Mouse (Mus musculus): ENCODE data around the gene Eml1. TPM values are rescaled to one million over a fixed set of nuclear protein-coding genes. Genes with fewer than 3 reads are reported as not detected.

Eml1 gene
- polyA plus RNA-seq (2012; rRNA removed) = 1.9 and 2.4 TPM in 2 replicates

DNA sequence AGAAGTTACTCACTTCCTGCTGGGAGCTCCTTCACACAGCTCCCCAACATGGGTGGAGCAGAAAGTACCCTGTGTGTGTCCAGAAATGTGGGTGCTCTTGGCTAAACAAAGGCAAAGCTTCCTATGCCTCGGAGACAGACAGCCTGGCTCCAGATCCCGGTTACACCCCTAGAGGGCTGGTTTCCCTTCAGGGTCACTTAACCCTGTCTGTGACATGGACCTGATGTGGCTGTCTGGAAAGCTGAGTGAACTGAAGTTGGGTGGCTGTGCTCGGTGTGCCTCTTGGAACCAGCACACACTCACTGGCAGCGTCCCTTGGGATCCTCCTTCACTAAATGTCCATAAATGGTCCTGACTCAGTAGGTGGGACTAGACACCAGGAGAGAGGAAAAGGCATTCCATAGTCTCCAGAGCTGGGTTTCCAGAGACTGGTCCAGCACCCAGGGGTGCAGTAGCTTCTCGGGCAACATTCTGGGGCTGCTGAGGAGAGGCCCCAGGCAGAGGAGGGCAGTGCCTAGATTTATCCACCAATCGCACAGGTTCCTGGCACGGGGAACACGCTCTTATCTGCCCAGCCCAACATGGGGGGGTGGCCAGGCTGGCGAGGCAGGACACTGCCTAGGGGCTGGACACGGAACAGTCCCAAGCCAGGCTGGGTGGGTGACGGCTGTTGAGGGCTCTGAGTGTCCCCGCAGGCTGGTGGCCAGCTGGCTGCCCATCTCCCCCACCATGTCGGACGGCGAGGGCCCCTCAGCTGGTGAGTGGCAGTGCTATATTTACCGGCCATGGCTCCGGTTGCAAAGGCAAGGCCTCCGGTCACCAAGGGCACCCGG is at the start of gene Eml1:
Gene Eml1 (plus strand): TSS at position 362 of the 833 bp plus-strand sequence.

DNA sequence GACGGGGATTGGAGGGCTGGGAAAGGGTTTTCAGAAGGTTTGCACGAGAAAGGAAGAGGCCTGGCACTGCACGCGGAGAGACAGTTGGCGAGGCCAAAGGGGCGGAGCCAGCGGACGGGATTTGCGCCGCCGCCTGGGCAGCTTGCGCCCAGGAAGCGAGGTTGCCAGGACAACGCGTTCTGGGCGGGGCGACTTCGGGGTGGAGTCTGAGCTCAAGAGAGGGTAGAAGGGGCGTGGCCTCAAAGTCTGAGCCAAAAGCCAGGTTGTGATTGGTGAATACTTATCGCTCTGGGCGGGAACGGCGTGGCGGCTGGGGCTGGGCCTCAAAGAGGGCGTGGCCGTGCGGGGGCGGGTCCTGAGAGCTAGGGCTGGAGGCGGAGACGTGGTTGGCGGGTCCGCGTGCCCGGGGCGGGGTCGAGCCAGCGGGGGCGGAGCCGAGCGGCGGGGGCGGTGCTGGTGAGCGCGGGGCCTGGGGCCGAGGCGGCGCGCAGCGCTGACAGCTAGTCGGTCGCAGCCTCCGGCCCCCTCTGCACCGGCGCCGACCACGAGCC is 36.8 kb upstream of the Eml1 start, which contains the start of gene Cyp46a1:
Gene Cyp46a1 (plus strand): TSS at position 487 of the 551 bp plus-strand sequence.

DNA sequence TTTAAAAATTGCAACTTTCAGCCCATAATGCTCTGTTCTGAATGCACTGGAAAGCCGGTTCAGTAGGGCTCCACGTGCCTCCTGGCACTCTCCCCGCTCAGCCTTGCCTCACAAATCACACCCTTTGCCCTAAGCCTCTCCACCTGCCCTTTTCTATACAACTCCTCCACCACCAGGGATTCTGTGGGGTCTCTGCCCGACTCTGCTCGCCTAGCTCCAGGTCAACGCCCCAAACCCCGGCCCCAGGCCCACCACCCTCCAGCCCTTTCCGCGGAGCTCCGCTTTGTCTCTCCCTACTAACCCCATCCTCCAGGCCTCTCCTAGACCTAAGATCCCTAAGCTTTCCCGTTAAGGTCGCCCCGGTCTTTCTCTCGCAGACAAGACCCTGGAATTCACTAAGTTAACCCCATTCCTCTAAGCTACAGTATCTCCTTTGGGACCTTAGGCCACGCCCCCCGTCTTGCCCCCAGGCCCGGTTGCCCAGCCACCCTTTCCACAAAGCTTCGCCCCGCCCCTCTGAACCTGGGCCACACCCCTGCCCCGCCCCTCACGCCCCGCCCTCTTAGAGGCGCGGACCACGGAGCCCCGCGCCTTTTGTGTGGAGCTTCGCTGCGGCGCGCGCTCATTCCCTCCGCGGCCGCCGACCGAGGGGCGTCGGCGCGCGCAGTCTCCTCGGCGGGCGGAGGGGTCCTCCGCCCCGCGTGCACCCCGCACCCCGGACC is 183.5 kb downstream of the Eml1 start, which contains the start of gene Evl:
Gene Evl (plus strand): TSS at position 601 of the 722 bp plus-strand sequence.

Other genes starting within 250 kb of the Eml1 start
- 28.2 and 32.5 TPM in 2 replicates for gene Setd3, start 191.6 kb upstream of the Eml1 start, polyA plus RNA-seq (2012; rRNA removed)
- 9.2 and 12.2 TPM in 2 replicates for gene Ccnk, start 191.4 kb upstream of the Eml1 start, polyA plus RNA-seq (2012; rRNA removed)
- gene Ccdc85c, start 95.5 kb upstream of the Eml1 start, polyA plus RNA-seq (2012; rRNA removed) = 1.7 and 1.8 TPM in 2 replicates
- gene Hhipl1, start 64.7 kb upstream of the Eml1 start, polyA plus RNA-seq (2012; rRNA removed) = 0.02 and 0.03 TPM in 2 replicates
- gene Cyp46a1, start 36.6 kb upstream of the Eml1 start, polyA plus RNA-seq (2012; rRNA removed) = 0.47 and 0.60 TPM in 2 replicates
- 15.3 and 16.8 TPM in 2 replicates for gene Evl, start 183.8 kb downstream of the Eml1 start, polyA plus RNA-seq (2012; rRNA removed)